Mouse (Mus musculus): ENCODE data around the gene Toporsl.

DNA sequence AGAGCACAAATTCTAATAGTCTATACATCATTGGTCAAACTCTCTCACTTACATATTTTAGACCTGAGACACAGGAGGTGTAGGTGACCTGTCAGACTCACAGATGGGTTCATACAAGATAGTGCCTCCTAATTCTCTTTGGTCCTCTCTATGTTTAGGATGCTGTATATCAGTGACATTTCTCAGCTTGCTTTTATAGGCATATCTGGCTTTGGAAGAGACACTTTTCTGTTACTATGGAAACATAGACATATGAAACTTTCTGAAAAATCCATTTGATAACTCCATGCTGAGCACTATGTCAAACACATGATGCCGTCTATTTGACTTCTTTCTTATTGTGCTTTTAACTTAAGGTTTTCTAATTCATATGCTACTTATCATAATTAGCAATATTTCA lies 32.2 kb upstream of the Toporsl start:
- TF ChIP-seq CTCF (conservative IDR thresholded peaks at IDR 0.05; ENCODE audit: insufficient read depth, insufficient read length, low read depth, low read length) (no peak), POLR2A (IDR thresholded peaks at IDR 0.05; ENCODE audit: low read depth, low read length) (no peak)

Measured in kidney, adult 2 months (tissue).